21 mouse cellular contexts compared by ENCODE assay signal in the genomic region with DNA sequence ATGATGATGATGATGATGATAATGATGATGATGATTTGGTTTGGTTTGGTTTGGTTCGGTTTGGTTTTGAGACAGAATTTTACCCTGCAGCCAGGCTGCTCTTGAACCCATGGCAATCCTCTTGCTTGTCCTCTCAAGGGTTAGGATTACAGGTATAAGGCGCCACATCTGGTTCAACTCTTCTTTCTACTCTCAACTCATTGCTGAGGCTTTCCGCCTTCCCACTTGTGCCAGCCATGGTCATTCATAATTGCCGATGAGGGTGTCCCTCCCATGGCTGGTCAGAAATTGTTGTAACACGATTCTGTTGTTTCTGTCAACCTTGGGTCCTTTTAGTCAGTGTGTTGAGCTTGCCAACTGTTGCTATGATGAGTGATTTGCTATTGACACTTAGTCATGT.
DNase-seq lines count a peak whose midpoint lies in the region.
"Had no signal": no experiment of that assay in that cellular context is flagged by ENCODE, and none has a peak within 500 bp of the region (broad histone marks: within the 10 kb centered on the region; RNA-seq: fewer than 3 reads in every experiment).

No protein-coding gene starts in this region.

- peaks cover 11% of the 10 kb centered on the region for H3K4me1 ChIP-seq in heart, embryonic 10.5 days
- H3K4me1 ChIP-seq in midbrain, embryonic 10.5 days: peaks cover 13% of the 10 kb centered on the region
- H3K4me1 ChIP-seq: embryonic facial prominence, embryonic 15.5 days had no signal

- no peaks in the 10 kb centered on the region for H3K36me3 ChIP-seq in heart, embryonic 10.5 days
- H3K36me3 ChIP-seq in midbrain, embryonic 10.5 days: no peaks in the 10 kb centered on the region
- H3K36me3 ChIP-seq: embryonic facial prominence, embryonic 13.5 days; embryonic facial prominence, embryonic 15.5 days; forebrain, embryonic 10.5 days; forebrain, embryonic 12.5 days; G1E had no signal

- no peaks in the 10 kb centered on the region for H3K9me3 ChIP-seq in heart, embryonic 10.5 days
- no peaks in the 10 kb centered on the region for H3K9me3 ChIP-seq in midbrain, embryonic 10.5 days (replicated peaks)
- H3K9me3 ChIP-seq: embryonic facial prominence, embryonic 13.5 days; embryonic facial prominence, embryonic 15.5 days; forebrain, embryonic 10.5 days; forebrain, embryonic 12.5 days; G1E had no signal

- 82% methylated on average over 5 of the region's 5 CpGs for WGBS in heart, embryonic 10.5 days
- 92% methylated on average over 5 of the region's 5 CpGs for WGBS in midbrain, embryonic 10.5 days

- DNase-seq in adrenal gland, postnatal 14 days: peak; percentile 8
- DNase-seq in adrenal gland, postnatal 36 days: no peak
- peak; percentile 62 for DNase-seq in heart, embryonic 10.5 days (ENCODE audit: low spot score)
- DNase-seq in heart, adult 18-20 months: no peak
- DNase-seq in midbrain, embryonic 10.5 days (ENCODE audit: low spot score): no peak
- DNase-seq: adrenal gland, adult 2 months; adrenal gland, postnatal 10 days; B cell, adult 2 months; cerebellum, adult 11 months; cerebellum, adult 18-20 months; cerebellum, adult 8-10 months; cerebellum, adult 9-11 months; cerebellum, postnatal 36 days; embryo, embryonic 11 days had no signal

- H3K27me3 ChIP-seq in heart, embryonic 10.5 days (ENCODE audit: insufficient read depth, poor library complexity, severe bottlenecking): no peaks in the 10 kb centered on the region
- no peaks in the 10 kb centered on the region for H3K27me3 ChIP-seq in midbrain, embryonic 10.5 days (ENCODE audit: low read depth, poor library complexity, severe bottlenecking)
- H3K27me3 ChIP-seq: CH12.LX; embryonic facial prominence, embryonic 13.5 days; embryonic facial prominence, embryonic 15.5 days; forebrain, embryonic 12.5 days had no signal

- H3K27ac ChIP-seq in heart, embryonic 10.5 days: no peak overlapping the region
- no peak overlapping the region for H3K27ac ChIP-seq in midbrain, embryonic 10.5 days (replicated peaks)
- H3K27ac ChIP-seq: embryonic facial prominence, embryonic 13.5 days; embryonic facial prominence, embryonic 15.5 days; forebrain, embryonic 10.5 days; forebrain, embryonic 12.5 days had no signal

- H3K4me3 ChIP-seq in heart, embryonic 10.5 days: no peak overlapping the region
- H3K4me3 ChIP-seq in midbrain, embryonic 10.5 days: no peak overlapping the region
- H3K4me3 ChIP-seq: embryonic facial prominence, embryonic 13.5 days; embryonic facial prominence, embryonic 15.5 days; erythroblast, embryonic 14.5 days; forebrain, embryonic 10.5 days; forebrain, embryonic 12.5 days had no signal

Comparison
In these comparisons a context has a peak if more than half of its experiments do, and no peak if none do; other contexts are left out.
1. DNase-seq: peak in adrenal gland, postnatal 14 days (single experiment) and heart, embryonic 10.5 days (single experiment); none in adrenal gland, postnatal 36 days (0 of 2), heart, adult 18-20 months (0 of 2) and midbrain, embryonic 10.5 days (single experiment).